Mouse (Mus musculus) E14TG2a.4 (cell line): ENCODE measurements around the gene Tnfaip1.
"Not testable (repeated sequence)": the region's sequence is repeated elsewhere in the genome, so short reads cannot be mapped to it uniquely, and the experiment has no call there.

ENCODE experiments used
- H3K27me3 ChIP-seq: 2 replicates; pipeline ENCODE4 v1.6.1; 2014; ENCODE audit warnings: low read length, control low read depth; ENCODE audit not compliant: insufficient read depth
- H3K36me3 ChIP-seq: 2 replicates; pipeline ENCODE4 v1.6.1; 2014; ENCODE audit warnings: low read length, control low read depth; ENCODE audit not compliant: insufficient read depth
- H3K4me1 ChIP-seq: replicated peaks from 2 replicates; pipeline ENCODE4 v1.6.1; 2014; ENCODE audit warnings: low read depth, low read length, control low read depth
- H3K4me3 ChIP-seq: replicated peaks from 2 replicates; pipeline ENCODE4 v1.5.1; 2014; ENCODE audit warnings: mild to moderate bottlenecking, low read length
- H3K9me3 ChIP-seq: 2 replicates; pipeline ENCODE4 v1.6.1; 2014; ENCODE audit warnings: low read length, control low read depth
- CTCF ChIP-seq: conservative IDR thresholded peaks from 2 replicates; pipeline ENCODE4 v1.5.1; 2014; ENCODE audit warnings: low read length
- NANOG ChIP-seq: IDR thresholded peaks from 2 replicates; pipeline ENCODE4 v1.6.1; 2014; ENCODE audit warnings: borderline replicate concordance, low read length, mixed read lengths
- POU5F1 ChIP-seq: IDR thresholded peaks from 2 replicates; pipeline ENCODE4 v1.6.1; 2014; ENCODE audit warnings: low read length, borderline replicate concordance

The Tnfaip1 gene

GRCm38 (mm10) chr11:78547718-78548460, 11.8 kb upstream of the Tnfaip1 start:
- Histone ChIP-seq H3K9me3 (peaks cover under 1% of the 10 kb centered on the region; the same call in 1 of the 2 replicates), H3K4me1 (peaks cover 72% of the 10 kb centered on the region), H3K36me3 (peaks cover 56% of the 10 kb centered on the region), H3K27me3 (no peaks in the 10 kb centered on the region), H3K4me3 (0 out of 2 replicates have a peak overlapping the region, but pooled peaks have one; percentile 10)
- TF ChIP-seq POU5F1: no peak
- TF ChIP-seq NANOG: no peak
- TF ChIP-seq CTCF: no peak

- Histone ChIP-seq H3K27me3 (no peaks in the 10 kb centered on the region), H3K4me3 (no peak overlapping the region; the same call in 1 of the 2 replicates), H3K9me3 (no peaks in the 10 kb centered on the region), H3K36me3 (peaks cover 83% of the 10 kb centered on the region), H3K4me1 (peaks cover 70% of the 10 kb centered on the region)
- TF ChIP-seq POU5F1 (no peak), CTCF (no peak), NANOG (no peak)
Measured at GRCm38 (mm10) chr11:78545181-78545580, 9.0 kb upstream of the Tnfaip1 start.

- H3K4me1 ChIP-seq: peaks cover 70% of the 10 kb centered on the region
- no peaks in the 10 kb centered on the region for H3K9me3 ChIP-seq
- TF ChIP-seq POU5F1: no peak
- TF ChIP-seq CTCF: no peak
- TF ChIP-seq NANOG: no peak
- H3K4me3 ChIP-seq: no peak overlapping the region
- peaks cover 89% of the 10 kb centered on the region for H3K36me3 ChIP-seq
- no peaks in the 10 kb centered on the region for H3K27me3 ChIP-seq
Measured at GRCm38 (mm10) chr11:78544449-78545111, 8.4 kb upstream of the Tnfaip1 start.

- peaks cover 70% of the 10 kb centered on the region for H3K36me3 ChIP-seq
- no peaks in the 10 kb centered on the region for H3K9me3 ChIP-seq
- no peak overlapping the region for H3K4me3 ChIP-seq
- peaks cover 55% of the 10 kb centered on the region for H3K4me1 ChIP-seq
- no peak for TF ChIP-seq POU5F1
- no peak for TF ChIP-seq NANOG
- no peak for TF ChIP-seq CTCF
- H3K27me3 ChIP-seq: no peaks in the 10 kb centered on the region
Measured at GRCm38 (mm10) chr11:78540358-78540757, 4.2 kb upstream of the Tnfaip1 start.

- Histone ChIP-seq H3K4me1 (peaks cover 55% of the 10 kb centered on the region), H3K9me3 (no peaks in the 10 kb centered on the region), H3K27me3 (no peaks in the 10 kb centered on the region), H3K36me3 (peaks cover 45% of the 10 kb centered on the region), H3K4me3 (peak overlapping the region; percentile 97)
- TF ChIP-seq POU5F1 (no peak), CTCF (no peak), NANOG (no peak)
Measured at GRCm38 (mm10) chr11:78536690-78537084, 555 bp upstream of the Tnfaip1 start.

- TF ChIP-seq NANOG (no peak), CTCF (no peak), POU5F1 (no peak)
- Histone ChIP-seq H3K9me3 (no peaks in the 10 kb centered on the region), H3K27me3 (no peaks in the 10 kb centered on the region), H3K36me3 (peaks cover 39% of the 10 kb centered on the region), H3K4me1 (peaks cover 63% of the 10 kb centered on the region), H3K4me3 (peak overlapping the region; percentile 97)
Measured at GRCm38 (mm10) chr11:78535376-78536079, 604 bp downstream of the Tnfaip1 start.

- peaks cover 39% of the 10 kb centered on the region for H3K36me3 ChIP-seq
- no peak for TF ChIP-seq NANOG
- no peak for TF ChIP-seq CTCF
Measured at GRCm38 (mm10) chr11:78534516-78534915, 1.6 kb downstream of the Tnfaip1 start.

GRCm38 (mm10) chr11:78531515-78531914, 4.6 kb downstream of the Tnfaip1 start:
- peaks cover 48% of the 10 kb centered on the region for H3K4me1 ChIP-seq
- H3K36me3 ChIP-seq: peaks cover 54% of the 10 kb centered on the region
- H3K27me3 ChIP-seq, H3K9me3 ChIP-seq, H3K4me3 ChIP-seq: not testable (repeated sequence)

More at GRCm38 (mm10) chr11:78534516-78534915, 1.6 kb downstream of the Tnfaip1 start:
- Histone ChIP-seq H3K9me3 (no peaks in the 10 kb centered on the region), H3K4me1 (peaks cover 69% of the 10 kb centered on the region), H3K27me3 (no peaks in the 10 kb centered on the region), H3K4me3 (peak overlapping the region; percentile 97)
